Mouse (Mus musculus) spleen, postnatal 14 days (tissue): Measurements from ENCODE around the gene Tmem95.

Source experiments
- DNase-seq, 2 experiments: peaks; one replicate each; pipeline ENCODE4 v3.0.0; 2021 to 2022; ENCODE audit warnings: low spot score in 2 of 2

The Tmem95 gene

GRCm38 (mm10) chr11:69848021-69848420, 29.8 kb downstream of the Tmem95 start:
- no peak for DNase-seq

- DNase-seq, result no peak
These were observed 30.8 kb downstream of the Tmem95 start for GRCm38 (mm10) chr11:69846738-69847688.

- DNase-seq, result peak; percentile 89 to 91
These were observed 31.6 kb downstream of the Tmem95 start, which contains the start of gene Plscr3 for GRCm38 (mm10) chr11:69846198-69846680. Gene Plscr3, plus strand, starts transcription at chr11:69846376.

GRCm38 (mm10) chr11:69838714-69839104, 39.1 kb downstream of the Tmem95 start:
- DNase-seq, result no peak

GRCm38 (mm10) chr11:69837952-69838713, 39.7 kb downstream of the Tmem95 start, which contains the start of gene Tmem256:
Gene Tmem256, plus strand, starts transcription at chr11:69838514.
- DNase-seq, result peak; percentile 80 to 86

- no peak for DNase-seq
These were observed 40.2 kb downstream of the Tmem95 start, which contains the start of gene Nlgn2 for GRCm38 (mm10) chr11:69837604-69837951. Gene Nlgn2, minus strand, starts transcription at chr11:69837784.

- no peak for DNase-seq
These were observed 40.9 kb downstream of the Tmem95 start for GRCm38 (mm10) chr11:69836703-69837576.

- no peak for DNase-seq
These were observed 41.9 kb downstream of the Tmem95 start for GRCm38 (mm10) chr11:69835966-69836335.

GRCm38 (mm10) chr11:69835326-69835965, 42.4 kb downstream of the Tmem95 start:
- DNase-seq, result no peak

GRCm38 (mm10) chr11:69834001-69834549, 43.7 kb downstream of the Tmem95 start:
- DNase-seq, result peak; percentile 42 to 54

- DNase-seq, result no peak
These were observed 44.3 kb downstream of the Tmem95 start for GRCm38 (mm10) chr11:69833554-69833953.

GRCm38 (mm10) chr11:69828832-69829231, 49.0 kb downstream of the Tmem95 start:
- no peak for DNase-seq
